Mouse (Mus musculus) spleen, adult 12 weeks (tissue): Measurements from ENCODE around the gene Ippk.
A peak's percentile ranks its signal among the peaks of the same experiment; 100 is the strongest.

Experiments
- DNase-seq: peaks from one replicate; pipeline ENCODE4 v3.0.0; 2022; ENCODE audit warnings: low spot score

Ippk gene

GRCm38 (mm10) chr13:49430529-49430928 is 9.5 kb downstream of the Ippk start:
- no peak for DNase-seq

GRCm38 (mm10) chr13:49433268-49434029 is 12.4 kb downstream of the Ippk start:
- no peak for DNase-seq

GRCm38 (mm10) chr13:49435745-49436144 is 14.7 kb downstream of the Ippk start:
- DNase-seq, result no peak

GRCm38 (mm10) chr13:49436170-49436569 is 15.1 kb downstream of the Ippk start:
- no peak for DNase-seq

GRCm38 (mm10) chr13:49444451-49444850 is 23.4 kb downstream of the Ippk start:
- no peak for DNase-seq

- peak; percentile 35 for DNase-seq
Observed at GRCm38 (mm10) chr13:49449318-49449749, 28.3 kb downstream of the Ippk start.

- DNase-seq, result no peak
Observed at GRCm38 (mm10) chr13:49460276-49460675, 39.2 kb downstream of the Ippk start.

- no peak for DNase-seq
Observed at GRCm38 (mm10) chr13:49460692-49461414, 39.8 kb downstream of the Ippk start.

GRCm38 (mm10) chr13:49461458-49462132 is 40.5 kb downstream of the Ippk start:
- DNase-seq, result no peak

- no peak for DNase-seq
Observed at GRCm38 (mm10) chr13:49462921-49463320, 41.9 kb downstream of the Ippk start.

GRCm38 (mm10) chr13:49465875-49466274 is 44.8 kb downstream of the Ippk start:
- no peak for DNase-seq

GRCm38 (mm10) chr13:49466393-49467075 is 45.5 kb downstream of the Ippk start:
- no peak for DNase-seq

- no peak for DNase-seq
Observed at GRCm38 (mm10) chr13:49467585-49467984, 46.5 kb downstream of the Ippk start.

- DNase-seq, result no peak
Observed at GRCm38 (mm10) chr13:49469002-49469401, 48.0 kb downstream of the Ippk start.

- DNase-seq, result no peak
Observed at GRCm38 (mm10) chr13:49470319-49470718, 49.3 kb downstream of the Ippk start.

GRCm38 (mm10) chr13:49470806-49471205 is 49.8 kb downstream of the Ippk start:
- DNase-seq, result no peak

GRCm38 (mm10) chr13:49471981-49472675 is 51.1 kb downstream of the Ippk start:
- no peak for DNase-seq

- DNase-seq, result no peak
Observed at GRCm38 (mm10) chr13:49472676-49473005, 51.6 kb downstream of the Ippk start.

GRCm38 (mm10) chr13:49477887-49478286 is 56.8 kb downstream of the Ippk start:
- DNase-seq, result no peak

GRCm38 (mm10) chr13:49478851-49479374 is 57.9 kb downstream of the Ippk start:
- DNase-seq, result no peak

- DNase-seq, result no peak
Observed at GRCm38 (mm10) chr13:49479399-49479798, 58.4 kb downstream of the Ippk start.

GRCm38 (mm10) chr13:49480057-49480456 is 59.0 kb downstream of the Ippk start:
- no peak for DNase-seq
